Mouse (Mus musculus): ENCODE results near the gene Stum. TPM values are rescaled to one million over a fixed set of nuclear protein-coding genes. Genes with fewer than 3 reads are reported as not detected.
"Not testable (repeated sequence)": the region's sequence is repeated elsewhere in the genome, so short reads cannot be mapped to it uniquely, and the experiment has no call there.

Stum gene
- 0.12 and 0.57 TPM in 2 replicates for total RNA-seq (2021)
- long read RNA-seq: 0 reads

GRCm38 (mm10) chr1:180483399-180484291 is at the start of gene Stum:
Stum (minus strand) TSS chr1:180483504.
- peak; percentile 82 for DNase-seq

GRCm38 (mm10) chr1:180532671-180533070 is 49.4 kb upstream of the Stum start:
- DNase-seq: no peak

GRCm38 (mm10) chr1:180530457-180531263 is 47.4 kb upstream of the Stum start:
- no peak for DNase-seq

DNA sequence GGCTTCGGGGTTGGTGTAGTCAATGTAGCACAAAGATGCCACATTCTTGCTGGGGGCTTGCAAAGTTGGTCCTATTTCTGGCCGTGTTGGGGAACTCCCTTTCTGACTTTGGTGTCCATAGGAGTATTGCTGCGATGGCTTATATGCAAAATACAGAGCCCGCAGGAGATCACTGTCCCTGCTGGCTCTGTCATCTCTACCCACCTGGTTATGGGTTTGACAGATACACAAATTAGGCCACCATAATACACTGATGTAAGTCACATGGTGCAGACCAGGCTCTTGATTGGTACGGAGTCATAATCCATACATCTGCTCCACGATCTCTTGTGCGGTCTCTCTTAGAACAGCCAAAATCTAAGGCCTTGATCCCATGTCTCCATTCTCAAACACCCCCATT is 46.5 kb upstream of the Stum start:
- DNase-seq: no peak

GRCm38 (mm10) chr1:180525301-180525700 is 42.0 kb upstream of the Stum start:
- DNase-seq: no peak

GRCm38 (mm10) chr1:180523320-180523719 is 40.0 kb upstream of the Stum start:
- DNase-seq: no peak

DNA sequence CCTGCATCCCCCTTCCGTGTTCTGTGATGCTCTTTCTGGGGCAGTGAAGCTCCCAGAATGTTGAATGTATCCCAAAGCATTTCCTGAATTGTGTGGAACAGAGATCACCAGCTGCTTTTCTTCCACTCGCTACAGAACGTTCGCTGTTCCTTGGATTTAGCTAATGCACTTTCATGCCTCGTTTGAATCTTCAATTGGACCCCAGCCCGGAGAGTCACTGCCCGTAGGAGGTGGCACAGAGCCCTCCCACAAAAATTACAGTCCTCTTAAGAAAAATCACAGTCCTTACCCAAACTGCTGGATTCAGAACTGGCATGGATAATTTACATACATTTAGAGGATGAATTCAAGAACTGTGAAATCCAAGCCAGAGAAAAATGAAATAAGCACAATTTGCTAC is 36.9 kb upstream of the Stum start:
- DNase-seq: no peak

- DNase-seq: no peak
Observed at GRCm38 (mm10) chr1:180519520-180519919, 36.2 kb upstream of the Stum start.

- not testable (repeated sequence) for DNase-seq
Observed at GRCm38 (mm10) chr1:180518899-180519298, 35.6 kb upstream of the Stum start.

GRCm38 (mm10) chr1:180518412-180518811 is 35.1 kb upstream of the Stum start:
- DNase-seq: no peak

GRCm38 (mm10) chr1:180517390-180518054 is 34.2 kb upstream of the Stum start:
- DNase-seq: no peak

DNA sequence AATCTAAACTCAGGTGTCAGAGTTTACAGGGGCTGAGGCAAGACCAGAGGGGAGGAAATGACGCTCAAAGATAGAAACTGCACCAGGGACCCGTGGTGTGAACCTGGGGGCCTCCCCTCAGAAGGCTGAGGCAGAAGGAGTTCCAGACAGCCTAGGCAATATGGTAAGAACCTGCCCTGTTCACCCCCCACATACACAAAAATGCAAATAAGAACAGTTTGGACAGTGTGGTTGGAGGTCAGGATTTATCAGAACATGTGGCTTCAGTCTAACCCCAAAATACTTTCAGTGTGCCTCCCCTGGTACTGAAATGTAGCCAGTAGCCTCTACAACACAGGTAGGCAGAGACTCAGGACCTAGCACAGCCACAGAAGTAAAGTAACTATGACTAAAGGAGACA is 30.8 kb upstream of the Stum start:
- DNase-seq: no peak

- no peak for DNase-seq
Observed at GRCm38 (mm10) chr1:180510879-180511278, 27.6 kb upstream of the Stum start.

GRCm38 (mm10) chr1:180510442-180510841 is 27.1 kb upstream of the Stum start:
- no peak for DNase-seq

- no peak for DNase-seq
Observed at GRCm38 (mm10) chr1:180508662-180509061, 25.4 kb upstream of the Stum start.

GRCm38 (mm10) chr1:180507291-180507791 is 24.0 kb upstream of the Stum start:
- peak; percentile 30 for DNase-seq

GRCm38 (mm10) chr1:180506341-180506740 is 23.0 kb upstream of the Stum start:
- no peak for DNase-seq

DNA sequence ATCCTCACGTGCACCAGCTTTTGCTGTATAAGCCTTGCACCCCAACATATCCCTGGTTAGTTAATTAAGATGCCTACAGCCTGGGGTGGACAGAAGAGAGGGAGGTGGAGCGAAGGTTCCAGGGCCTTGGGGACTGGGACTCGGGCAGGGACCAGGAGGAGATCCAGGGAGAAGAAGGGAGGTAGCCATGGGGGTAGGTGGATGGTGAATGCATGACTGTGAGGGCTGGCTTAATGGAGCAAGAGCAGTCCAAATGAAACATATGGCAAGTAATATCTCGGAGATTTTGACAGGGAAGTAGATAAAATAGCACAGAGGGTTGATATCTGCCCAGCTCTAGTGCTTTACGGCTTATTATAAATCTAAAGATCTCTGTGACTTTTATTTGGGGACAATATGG is 21.6 kb upstream of the Stum start:
- no peak for DNase-seq

- no peak for DNase-seq
Observed at GRCm38 (mm10) chr1:180503484-180503883, 20.2 kb upstream of the Stum start.

DNA sequence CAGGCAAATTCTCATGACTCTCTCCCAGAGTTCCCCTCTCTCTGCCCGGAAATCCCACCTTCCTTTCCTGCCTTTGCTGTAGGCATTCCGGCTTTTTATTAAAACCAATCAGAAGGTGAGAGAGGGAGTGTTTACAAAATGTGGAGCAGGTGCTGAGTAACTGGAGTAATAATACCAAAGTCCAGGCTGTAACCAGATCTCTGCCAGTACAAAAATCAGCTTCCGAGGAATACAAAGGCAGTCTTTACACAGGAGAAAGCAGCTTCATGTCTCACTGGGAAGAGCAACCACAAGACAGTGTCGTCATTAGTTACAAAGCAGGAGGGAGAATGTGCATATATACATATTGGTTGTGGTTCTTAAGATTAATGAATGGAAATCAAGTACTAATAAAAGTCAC is 19.3 kb upstream of the Stum start:
- DNase-seq: no peak

GRCm38 (mm10) chr1:180500641-180501040 is 17.3 kb upstream of the Stum start:
- DNase-seq: no peak

DNA sequence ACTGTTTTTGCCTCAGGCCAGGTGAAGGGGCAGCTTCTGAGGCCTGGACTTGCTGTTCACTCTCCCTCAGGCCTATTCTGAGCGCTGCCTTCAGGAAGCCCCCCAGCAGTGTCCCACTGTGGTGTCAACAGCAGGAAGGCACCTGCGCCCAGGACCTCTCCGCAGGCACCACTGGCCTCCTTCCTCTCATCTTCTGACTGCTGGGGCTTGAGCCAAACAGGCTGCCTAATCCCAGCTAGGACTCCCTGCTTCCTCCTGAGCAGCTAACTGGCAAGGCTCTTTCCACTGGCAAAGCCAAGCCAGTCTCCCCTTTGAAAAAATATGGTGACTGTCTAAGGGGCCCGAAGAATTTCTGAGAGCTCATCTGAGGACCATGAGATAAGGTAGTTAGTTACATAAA is 16.9 kb upstream of the Stum start:
- no peak for DNase-seq

DNA sequence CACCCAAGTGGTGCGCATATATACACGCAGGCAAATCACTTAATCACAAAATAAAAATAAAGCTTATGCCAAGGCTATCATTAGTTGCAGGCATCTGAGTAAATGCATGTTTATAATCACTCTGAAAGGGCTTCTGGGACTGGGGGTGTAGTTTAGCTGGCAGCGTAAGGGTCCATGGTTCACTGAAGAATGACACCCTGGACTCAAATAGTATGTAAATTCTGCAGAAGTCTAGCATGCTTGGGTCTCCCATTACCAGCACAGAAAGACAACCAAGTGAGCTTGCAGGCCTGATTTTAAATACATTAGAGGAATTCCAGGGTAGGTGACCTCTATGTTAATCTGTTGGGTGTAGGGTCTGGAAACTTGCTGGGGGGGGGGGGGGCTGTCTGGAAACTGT is 16.5 kb upstream of the Stum start:
- DNase-seq: no peak
